Mouse (Mus musculus): Measurements from ENCODE around the gene Kctd5.

Kctd5 gene

DNA sequence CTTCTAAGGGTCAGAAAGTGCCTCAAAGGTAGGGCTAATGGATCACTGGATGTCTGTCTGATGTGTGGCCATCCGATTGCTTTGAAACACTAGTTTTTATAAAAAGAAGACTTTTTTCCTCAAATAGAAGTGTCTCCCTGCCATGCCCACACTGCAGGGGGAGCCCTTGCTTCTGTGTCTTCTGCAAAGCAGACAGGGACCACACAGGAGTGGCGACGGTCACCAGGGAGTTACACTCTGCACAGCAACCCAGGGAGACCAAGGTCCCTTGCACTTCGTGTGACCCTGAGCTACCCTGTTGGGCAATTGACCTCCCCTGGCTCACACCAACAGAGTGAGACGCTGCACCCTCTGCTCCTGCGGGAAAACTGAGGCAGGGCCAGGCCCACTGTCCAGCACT lies 36.3 kb downstream of the Kctd5 start:
- no peak for DNase-seq

DNA sequence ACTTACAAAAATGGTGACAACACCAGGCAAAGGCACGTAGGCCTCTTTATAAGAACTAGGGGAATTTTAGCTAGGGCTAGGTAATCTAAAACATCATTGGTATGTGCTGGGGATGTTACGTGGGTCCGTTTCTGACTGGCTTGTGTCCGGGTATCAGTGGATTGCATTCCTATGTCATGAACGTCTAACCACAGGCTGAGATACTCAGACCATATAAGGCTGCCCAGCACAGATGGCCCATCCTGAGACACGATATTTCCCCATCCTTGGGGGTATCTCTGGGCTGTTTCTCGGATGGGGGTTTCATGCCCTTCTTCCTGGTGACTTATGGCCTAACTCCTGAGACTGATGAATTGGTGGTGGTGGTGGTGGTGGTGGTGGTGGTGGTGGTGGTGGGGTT lies 38.2 kb downstream of the Kctd5 start:
- DNase-seq = no peak

DNA sequence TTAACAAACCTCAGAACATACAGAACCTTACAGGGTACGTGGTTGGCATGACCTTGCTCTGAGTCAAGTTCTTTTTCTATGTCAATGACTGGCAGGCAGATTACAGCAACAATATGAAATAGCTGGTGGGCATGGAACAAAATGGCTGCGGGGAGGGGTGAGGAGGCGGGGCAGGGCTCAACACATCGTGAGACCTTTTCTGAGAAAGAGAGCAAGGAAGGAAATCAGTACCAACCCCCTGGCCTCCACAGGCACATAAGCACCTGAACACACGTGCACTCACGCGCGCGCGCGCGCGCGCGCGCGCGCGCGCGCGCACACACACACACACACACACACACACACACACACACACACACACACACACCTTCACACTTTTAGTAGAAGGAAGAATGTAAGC lies 42.7 kb downstream of the Kctd5 start:
- no peak for DNase-seq

DNA sequence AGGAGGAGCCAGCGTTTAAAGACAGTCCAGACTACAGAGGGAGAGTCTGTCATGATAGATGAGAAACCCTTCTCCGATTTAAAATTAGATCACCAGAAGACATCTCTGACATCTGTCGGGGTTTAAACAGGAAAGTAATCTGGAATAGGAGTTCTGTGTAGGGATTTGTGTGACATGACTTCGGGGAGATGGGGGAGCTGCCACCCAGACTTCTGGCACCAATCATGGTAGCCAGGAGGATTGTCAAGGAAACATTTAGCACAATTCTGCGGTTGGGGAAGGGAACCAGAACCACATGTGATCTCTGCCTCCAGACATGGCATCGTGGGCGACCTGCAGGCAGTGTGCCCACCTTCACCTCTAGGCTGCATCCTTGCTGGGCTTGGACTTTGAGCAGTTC lies 43.8 kb downstream of the Kctd5 start:
- no peak for DNase-seq

DNA sequence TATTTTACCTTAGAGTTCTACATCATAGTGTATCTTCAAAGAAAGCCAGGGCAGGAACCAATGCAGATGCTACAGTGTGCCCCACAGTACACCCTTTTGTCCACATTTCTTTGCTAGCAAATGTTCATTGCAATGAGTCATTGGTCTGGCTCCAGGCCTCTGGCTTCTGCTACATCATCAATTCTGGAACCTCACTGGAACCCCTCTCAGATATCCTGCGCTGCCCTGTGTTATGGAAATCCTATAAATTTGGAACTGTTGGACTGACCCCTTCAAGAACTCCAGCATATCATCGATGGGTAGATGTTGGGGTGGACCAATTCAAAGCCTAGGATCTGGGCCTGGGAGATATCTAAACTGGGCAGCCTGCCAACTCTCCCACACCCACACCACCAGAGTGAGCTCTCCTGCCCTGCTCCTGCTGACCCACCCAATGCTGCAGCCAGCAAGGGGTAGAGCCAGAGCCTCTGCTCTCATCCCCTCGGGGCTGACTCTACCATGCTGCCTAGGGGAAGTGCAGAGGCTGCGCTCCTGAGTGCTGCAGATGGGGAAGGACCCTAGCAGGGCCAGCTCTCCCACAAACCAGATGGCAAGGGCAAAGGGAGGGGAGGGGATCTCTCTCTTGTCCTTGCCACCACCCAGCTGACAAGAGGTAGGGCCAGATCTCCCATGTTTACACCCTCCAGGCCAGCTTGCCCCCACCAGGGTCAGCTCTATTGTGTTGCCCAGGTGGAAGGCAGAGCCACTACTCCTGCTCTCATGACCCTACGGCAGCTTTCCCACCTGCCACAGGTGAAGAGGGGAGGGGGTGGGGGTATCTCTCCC lies 51.7 kb downstream of the Kctd5 start:
- DNase-seq = no peak

DNA sequence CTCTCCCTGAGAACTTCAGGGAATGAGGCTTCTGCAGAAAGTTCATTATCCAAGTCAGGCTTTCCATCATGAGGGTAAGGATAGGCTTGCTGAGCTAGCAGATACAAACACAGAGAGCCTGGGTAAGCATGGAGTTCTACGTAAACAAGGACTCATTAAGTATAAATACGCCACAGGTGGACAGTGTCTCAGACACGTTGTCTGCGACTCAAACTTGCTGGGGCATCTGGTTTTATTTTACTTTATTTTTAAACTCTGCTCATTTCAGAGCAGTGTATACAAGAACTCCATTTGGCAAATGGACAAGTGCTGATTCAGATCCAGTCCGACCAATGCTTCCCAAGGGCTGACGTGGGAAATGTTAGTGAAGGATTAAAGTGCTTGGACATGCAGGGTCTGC lies 52.6 kb downstream of the Kctd5 start:
- DNase-seq = no peak

GRCm38 (mm10) chr17:24015727-24016126 lies 57.6 kb downstream of the Kctd5 start:
- DNase-seq = no peak

DNA sequence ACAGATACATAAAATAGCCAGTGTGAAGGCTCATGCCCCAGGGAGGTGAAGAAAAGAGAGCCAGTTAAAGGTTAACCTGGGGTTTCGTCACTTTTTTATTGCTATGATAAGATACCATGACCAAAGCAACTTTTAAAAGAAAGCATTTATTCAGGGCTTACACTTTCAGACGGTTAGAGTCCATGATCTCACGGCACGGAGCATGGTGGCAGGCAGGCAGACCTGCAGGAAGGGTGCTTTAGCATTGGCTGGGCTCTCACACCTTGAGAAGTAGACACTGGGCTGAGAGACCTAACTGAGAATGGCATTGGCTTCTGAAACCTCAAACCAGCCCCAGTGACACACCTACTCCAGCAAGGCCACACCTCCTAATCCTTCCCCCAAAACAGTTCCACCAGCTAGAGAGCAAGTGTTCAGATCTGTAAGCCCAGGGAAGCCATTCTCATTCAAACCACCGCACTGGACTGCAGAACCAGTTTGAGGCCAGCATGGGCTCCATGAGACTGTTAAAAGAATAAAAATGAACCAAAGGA lies 58.8 kb downstream of the Kctd5 start:
- DNase-seq = no peak

- DNase-seq = no peak
Measured at GRCm38 (mm10) chr17:24012921-24013320, 60.4 kb downstream of the Kctd5 start.

DNA sequence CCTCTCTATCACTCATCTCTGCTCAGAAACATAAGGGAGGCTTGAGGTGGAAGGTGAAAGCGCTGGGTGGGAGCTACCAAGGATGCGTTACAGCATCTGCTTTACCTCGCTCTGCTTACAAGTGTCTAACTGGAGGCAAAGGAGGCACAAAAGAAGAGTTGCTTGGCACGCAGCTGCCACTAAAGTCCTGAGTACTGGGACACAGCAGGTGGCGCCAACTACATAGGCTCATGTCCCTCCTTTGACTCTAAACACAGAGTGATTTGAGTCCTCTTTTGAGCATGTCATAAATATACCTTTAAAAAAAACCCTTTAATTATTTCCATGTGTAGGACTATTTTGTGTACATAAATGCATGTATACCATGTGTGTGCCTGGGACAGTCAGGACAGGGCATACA lies 63.7 kb downstream of the Kctd5 start:
- DNase-seq = no peak

DNA sequence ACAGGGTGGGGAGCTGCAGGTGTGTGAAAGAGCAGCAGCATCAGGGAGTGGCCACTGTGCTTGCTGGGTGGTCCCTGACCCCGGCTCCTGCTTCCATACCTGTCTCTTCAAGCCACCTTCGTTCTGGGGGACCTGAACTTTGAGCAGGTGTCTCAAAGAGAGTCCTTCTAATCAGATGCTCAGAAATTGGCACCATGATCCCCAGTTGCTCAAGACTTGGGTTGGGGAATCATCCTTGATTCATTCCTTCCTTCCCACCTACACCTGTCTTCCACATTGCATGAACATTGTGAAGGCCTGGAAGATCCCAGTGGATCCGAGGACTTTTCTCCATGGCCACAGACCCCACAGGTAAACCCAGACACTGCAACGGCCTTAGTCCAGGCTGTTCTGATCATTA lies 65.2 kb downstream of the Kctd5 start:
- DNase-seq = no peak

GRCm38 (mm10) chr17:24007391-24007790 lies 65.9 kb downstream of the Kctd5 start:
- DNase-seq = no peak

- DNase-seq = no peak
Measured at GRCm38 (mm10) chr17:24006930-24007329, 66.4 kb downstream of the Kctd5 start.

DNA sequence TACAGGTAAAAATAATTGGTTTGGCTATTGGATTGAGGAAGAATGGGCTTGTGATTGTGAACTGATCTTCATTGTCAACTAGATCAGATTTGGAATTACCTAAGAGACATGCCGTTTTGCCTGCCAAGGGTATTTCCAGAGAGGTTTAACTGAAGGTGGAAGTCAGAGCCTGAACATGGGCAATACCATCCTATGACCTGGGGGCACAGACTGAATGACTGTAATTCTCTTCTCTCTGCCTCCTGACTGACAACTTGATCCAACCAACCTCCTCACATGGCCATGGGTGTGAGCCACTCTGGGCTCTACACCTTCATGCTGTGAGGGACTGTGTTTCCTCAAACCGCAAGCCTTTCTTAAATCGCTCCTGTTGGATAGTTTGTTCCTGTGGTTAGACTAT lies 68.2 kb downstream of the Kctd5 start:
- no peak for DNase-seq

DNA sequence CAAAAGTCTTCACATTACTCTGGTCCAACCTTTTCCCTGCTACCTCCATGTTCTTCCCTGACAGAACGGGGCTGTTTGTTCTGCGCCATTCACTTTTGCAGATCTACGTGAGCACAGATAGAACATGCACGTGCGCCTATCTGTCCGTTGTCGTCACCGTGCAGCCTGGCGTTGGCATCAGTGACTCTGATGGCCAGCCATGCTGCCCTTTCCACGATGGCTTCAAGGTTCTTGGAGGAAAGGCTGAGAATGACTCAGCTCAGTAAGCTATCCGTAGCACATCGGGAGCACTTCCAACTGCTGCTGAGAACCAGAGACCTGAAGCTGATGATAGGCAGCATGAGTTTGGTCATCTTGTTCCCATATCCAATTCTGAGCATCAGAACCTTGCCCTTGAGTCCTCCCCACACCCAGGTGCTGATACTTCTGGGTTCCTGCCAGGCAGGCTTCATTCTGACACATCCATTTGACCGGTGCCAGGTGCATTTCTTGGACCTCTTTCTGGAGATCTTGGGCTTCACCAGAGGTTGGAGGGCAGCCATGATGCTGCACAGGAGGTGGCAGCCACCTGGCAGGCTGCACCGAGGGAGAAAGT lies 69.1 kb downstream of the Kctd5 start:
- peak; percentile 40 for DNase-seq

DNA sequence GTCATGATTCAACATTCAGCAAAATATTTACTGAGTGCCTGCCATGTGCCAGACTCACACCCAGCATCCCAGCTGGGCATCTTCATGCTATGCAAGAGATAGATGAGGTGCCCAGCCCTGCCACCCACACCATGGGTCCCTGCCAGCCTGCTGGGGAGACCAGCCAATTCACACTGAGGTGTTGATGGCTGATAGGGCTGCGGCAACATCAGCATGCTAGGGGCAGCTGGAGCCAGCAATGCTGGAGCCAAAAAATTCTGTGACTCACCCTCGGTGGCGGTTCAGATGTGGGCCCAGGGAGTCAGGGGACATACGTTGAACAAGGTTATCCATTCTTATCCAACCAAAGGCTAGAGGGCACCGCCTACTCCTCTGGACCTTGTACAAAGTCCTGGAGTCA lies 72.9 kb downstream of the Kctd5 start:
- DNase-seq = no peak

- no peak for DNase-seq
Measured at GRCm38 (mm10) chr17:23998383-23998782, 74.9 kb downstream of the Kctd5 start.

DNA sequence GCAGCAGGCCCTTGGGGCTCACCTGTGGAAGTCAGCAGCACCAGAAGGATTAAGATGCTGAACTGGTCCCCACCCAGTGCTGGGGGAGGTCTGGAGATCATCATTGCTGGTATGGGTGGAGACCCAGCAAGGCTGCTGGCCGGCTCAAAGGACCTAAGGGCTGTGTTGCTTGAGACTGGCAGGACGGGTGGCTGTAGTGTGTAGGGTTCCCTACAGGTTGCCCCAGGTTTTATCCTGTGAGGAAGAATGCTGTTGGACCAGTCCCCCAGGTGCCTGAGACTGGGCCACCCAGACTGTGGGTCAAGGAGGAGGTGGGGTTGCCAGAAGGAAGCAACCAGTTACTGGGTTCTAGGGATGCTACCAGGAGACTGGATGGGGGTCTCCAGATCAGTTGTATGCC lies 75.4 kb downstream of the Kctd5 start, which contains the start of gene Prss22:
Prss22 (minus strand) TSS at position 200 of the 400 bp plus-strand sequence.
- no peak for DNase-seq

All from cerebellum, adult 8-10 months (tissue).